Mouse (Mus musculus) forebrain, embryonic 11.5 days (tissue): ENCODE measurements around the gene Olfr574. TPM values are rescaled to one million over a fixed set of nuclear protein-coding genes. Genes with fewer than 3 reads are reported as not detected.

ENCODE experiments used
- ATAC-seq: fragments of 200-750 bp; cut with Nextera tagmentation; replicated peaks from 2 replicates; pipeline ENCODE4 v1.8.0; 2017; ENCODE audit warnings: moderate TSS enrichment; ENCODE audit not compliant: low FRiP score
- DNase-seq: peaks from one replicate; pipeline ENCODE4 v3.0.0-alpha.2; 2017; ENCODE audit warnings: low spot score
- H3K27ac ChIP-seq: fragments of 300-500 bp; sonication (generic); 2 replicates; pipeline ENCODE4 v1.5.1; 2014; ENCODE audit warnings: low read depth, low read length
- H3K27me3 ChIP-seq: fragments of 300-500 bp; sonication (generic); 2 replicates; pipeline ENCODE4 v1.6.1; 2014; ENCODE audit warnings: mild to moderate bottlenecking, low read length, mixed read lengths; ENCODE audit not compliant: control insufficient read depth, insufficient read depth
- H3K36me3 ChIP-seq: fragments of 300-500 bp; sonication (generic); 2 replicates; pipeline ENCODE4 v1.6.1; 2014; ENCODE audit warnings: mild to moderate bottlenecking, low read length, moderate library complexity, mixed read lengths; ENCODE audit not compliant: control insufficient read depth, insufficient read depth
- H3K4me1 ChIP-seq: fragments of 300-500 bp; sonication (generic); replicated peaks from 2 replicates; pipeline ENCODE4 v1.6.1; 2014; ENCODE audit warnings: low read length, mixed read lengths; ENCODE audit not compliant: control insufficient read depth, insufficient read depth
- H3K4me2 ChIP-seq: fragments of 300-500 bp; sonication (generic); 2 replicates; pipeline ENCODE4 v1.6.1; 2014; ENCODE audit warnings: low read depth, mild to moderate bottlenecking, low read length, moderate library complexity, mixed read lengths; ENCODE audit not compliant: severe bottlenecking
- H3K4me3 ChIP-seq: fragments of 300-500 bp; sonication (generic); 2 replicates; pipeline ENCODE4 v1.5.1; 2014; ENCODE audit warnings: low read depth, low read length
- H3K9ac ChIP-seq: fragments of 300-500 bp; sonication (generic); 2 replicates; pipeline ENCODE4 v1.6.1; 2014; ENCODE audit warnings: low read length
- H3K9me3 ChIP-seq: fragments of 300-500 bp; sonication (generic); 2 replicates; pipeline ENCODE4 v1.6.1; 2016; ENCODE audit warnings: low read length, mixed read lengths; ENCODE audit not compliant: control insufficient read depth
- WGBS: fragments of 180-500 bp; shearing (Covaris S2); extraction: QIAGEN DNeasy Blood & Tissue Kit; methylation state at CpG from one replicate; pipeline ENCODE4 v1.1.7; 2014; 5-methylcytosine and 5-hydroxymethylcytosine counted together
- polyA plus RNA-seq: library from polyadenylated mRNA; unstranded; fragments of >200 nt; fragmentation: Nextera tagmentation; extraction: Ambion mirVana; gene quantifications from 2 replicates; pipeline ENCODE4 v1.2.1, GENCODE M21; 2014

Olfr574 gene
- not detected in 2 replicates for polyA plus RNA-seq

- ATAC-seq (no peak), DNase-seq (no peak)
- H3K36me3 ChIP-seq = no peaks in the 10 kb centered on the region
- no peaks in the 10 kb centered on the region for H3K4me1 ChIP-seq
- H3K27ac ChIP-seq = no peak within 1 kb of the TSS
- no peak within 1 kb of the TSS for H3K4me2 ChIP-seq
- H3K9me3 ChIP-seq = no peaks in the 10 kb centered on the region
- WGBS = 96% methylated on average over 1 of the region's 1 CpGs
- H3K4me3 ChIP-seq = no peak within 1 kb of the TSS
- no peaks in the 10 kb centered on the region for H3K27me3 ChIP-seq
- no peak within 1 kb of the TSS for H3K9ac ChIP-seq
These were observed at the start of gene Olfr574 for GRCm38 (mm10) chr7:102948167-102948566. TSS of gene Olfr574 (plus strand) at chr7:102948467.

- ATAC-seq = no peak
- Histone ChIP-seq H3K9ac (no peak overlapping the region), H3K4me1 (no peaks in the 10 kb centered on the region), H3K27ac (no peak overlapping the region), H3K4me2 (no peak overlapping the region), H3K9me3 (no peaks in the 10 kb centered on the region), H3K4me3 (no peak overlapping the region), H3K27me3 (no peaks in the 10 kb centered on the region), H3K36me3 (no peaks in the 10 kb centered on the region)
- WGBS = 56% methylated on average over 1 of the region's 1 CpGs
- no peak for DNase-seq
These were observed 33.0 kb upstream of the Olfr574 start for GRCm38 (mm10) chr7:102915261-102915660.

- Histone ChIP-seq H3K9ac (no peak overlapping the region), H3K4me1 (no peaks in the 10 kb centered on the region), H3K4me3 (no peak overlapping the region), H3K4me2 (no peak overlapping the region), H3K9me3 (no peaks in the 10 kb centered on the region), H3K27me3 (no peaks in the 10 kb centered on the region), H3K36me3 (no peaks in the 10 kb centered on the region), H3K27ac (no peak overlapping the region)
- DNase-seq = no peak
- no peak for ATAC-seq
- WGBS = 83% methylated on average over 5 of the region's 5 CpGs
These were observed 31.9 kb upstream of the Olfr574 start for GRCm38 (mm10) chr7:102916405-102916804.

GRCm38 (mm10) chr7:102917032-102917875 is 31.0 kb upstream of the Olfr574 start, which contains the start of gene Olfr571:
TSS of gene Olfr571 (minus strand) at chr7:102917536.
- DNase-seq (no peak), ATAC-seq (no peak)
- Histone ChIP-seq H3K4me3 (no peak within 1 kb of the TSS), H3K36me3 (no peaks in the 10 kb centered on the region), H3K4me1 (no peaks in the 10 kb centered on the region), H3K27me3 (no peaks in the 10 kb centered on the region), H3K9ac (no peak within 1 kb of the TSS), H3K9me3 (no peaks in the 10 kb centered on the region), H3K27ac (no peak within 1 kb of the TSS), H3K4me2 (no peak within 1 kb of the TSS)
- 72% methylated on average over 4 of the region's 4 CpGs for whole genome bisulfite sequencing

GRCm38 (mm10) chr7:102919632-102920031 is 28.6 kb upstream of the Olfr574 start:
- H3K4me3 ChIP-seq = no peak overlapping the region
- 9% methylated on average over 1 of the region's 1 CpGs for WGBS
- DNase-seq (no peak), ATAC-seq (peak; percentile 88)
- H3K9me3 ChIP-seq = no peaks in the 10 kb centered on the region
- H3K4me1 ChIP-seq = no peaks in the 10 kb centered on the region
- H3K36me3 ChIP-seq = no peaks in the 10 kb centered on the region
- no peak overlapping the region for H3K9ac ChIP-seq
- no peaks in the 10 kb centered on the region for H3K27me3 ChIP-seq
- no peak overlapping the region for H3K4me2 ChIP-seq
- H3K27ac ChIP-seq = no peak overlapping the region

- H3K27ac ChIP-seq = no peak within 1 kb of the TSS
- H3K9me3 ChIP-seq = no peaks in the 10 kb centered on the region
- no peaks in the 10 kb centered on the region for H3K36me3 ChIP-seq
- 69% methylated on average over 1 of the region's 1 CpGs for WGBS
- no peak within 1 kb of the TSS for H3K9ac ChIP-seq
- no peaks in the 10 kb centered on the region for H3K27me3 ChIP-seq
- no peak within 1 kb of the TSS for H3K4me2 ChIP-seq
- no peak for DNase-seq
- no peak within 1 kb of the TSS for H3K4me3 ChIP-seq
- ATAC-seq = no peak
- H3K4me1 ChIP-seq = no peaks in the 10 kb centered on the region
These were observed 24.2 kb upstream of the Olfr574 start, which contains the start of gene Olfr572 for GRCm38 (mm10) chr7:102924109-102924508. TSS of gene Olfr572 (plus strand) at chr7:102924409.

- no peaks in the 10 kb centered on the region for H3K27me3 ChIP-seq
- no peaks in the 10 kb centered on the region for H3K36me3 ChIP-seq
- WGBS = 83% methylated on average over 3 of the region's 3 CpGs
- no peak for ATAC-seq
- H3K9me3 ChIP-seq = no peaks in the 10 kb centered on the region
- DNase-seq = no peak
- no peak overlapping the region for H3K27ac ChIP-seq
- no peak overlapping the region for H3K9ac ChIP-seq
- H3K4me1 ChIP-seq = no peaks in the 10 kb centered on the region
- H3K4me3 ChIP-seq = no peak overlapping the region
- H3K4me2 ChIP-seq = no peak overlapping the region
These were observed 21.2 kb upstream of the Olfr574 start for GRCm38 (mm10) chr7:102927105-102927504.

- H3K4me1 ChIP-seq = no peaks in the 10 kb centered on the region
- 91% methylated on average over 2 of the region's 2 CpGs for whole genome bisulfite sequencing
- no peak within 1 kb of the TSS for H3K27ac ChIP-seq
- no peak within 1 kb of the TSS for H3K9ac ChIP-seq
- H3K27me3 ChIP-seq = no peaks in the 10 kb centered on the region
- H3K36me3 ChIP-seq = no peaks in the 10 kb centered on the region
- no peak for DNase-seq
- no peak within 1 kb of the TSS for H3K4me3 ChIP-seq
- no peaks in the 10 kb centered on the region for H3K9me3 ChIP-seq
- ATAC-seq = no peak
- no peak within 1 kb of the TSS for H3K4me2 ChIP-seq
These were observed 5.8 kb upstream of the Olfr574 start, which contains the start of gene Olfr573-ps1 for GRCm38 (mm10) chr7:102942475-102942874. TSS of gene Olfr573-ps1 (minus strand) at chr7:102942575.

- 79% methylated on average over 1 of the region's 1 CpGs for WGBS
These were observed 4.8 kb upstream of the Olfr574 start for GRCm38 (mm10) chr7:102943417-102943816.

More at GRCm38 (mm10) chr7:102943417-102943816, 4.8 kb upstream of the Olfr574 start:
- no peak for DNase-seq
- Histone ChIP-seq H3K9me3 (no peaks in the 10 kb centered on the region), H3K27me3 (no peaks in the 10 kb centered on the region), H3K4me1 (no peaks in the 10 kb centered on the region), H3K4me2 (no peak overlapping the region), H3K36me3 (no peaks in the 10 kb centered on the region), H3K27ac (no peak overlapping the region), H3K9ac (no peak overlapping the region), H3K4me3 (no peak overlapping the region)
- no peak for ATAC-seq
